Mouse (Mus musculus): ENCODE results near the gene Crybb2.

- TF ChIP-seq POLR2A (IDR thresholded peaks at IDR 0.05; ENCODE audit: low read depth, low read length) (no peak), CTCF (IDR thresholded peaks at IDR 0.05; ENCODE audit: extremely low read depth, insufficient read length, insufficient replicate concordance, low read depth, low read length) (no peak)
Observed at GRCm38 (mm10) chr5:113106594-113106993, 36.7 kb upstream of the Crybb2 start.
